Mouse (Mus musculus) right cerebral cortex, adult 2 months (tissue): ENCODE results near the gene Moap1.

ENCODE experiments used
- DNase-seq, 2 experiments: peaks; one replicate each; pipeline ENCODE4 v3.0.0; 2021 to 2022; ENCODE audit warnings: low spot score in 2 of 2

Moap1 gene

DNA sequence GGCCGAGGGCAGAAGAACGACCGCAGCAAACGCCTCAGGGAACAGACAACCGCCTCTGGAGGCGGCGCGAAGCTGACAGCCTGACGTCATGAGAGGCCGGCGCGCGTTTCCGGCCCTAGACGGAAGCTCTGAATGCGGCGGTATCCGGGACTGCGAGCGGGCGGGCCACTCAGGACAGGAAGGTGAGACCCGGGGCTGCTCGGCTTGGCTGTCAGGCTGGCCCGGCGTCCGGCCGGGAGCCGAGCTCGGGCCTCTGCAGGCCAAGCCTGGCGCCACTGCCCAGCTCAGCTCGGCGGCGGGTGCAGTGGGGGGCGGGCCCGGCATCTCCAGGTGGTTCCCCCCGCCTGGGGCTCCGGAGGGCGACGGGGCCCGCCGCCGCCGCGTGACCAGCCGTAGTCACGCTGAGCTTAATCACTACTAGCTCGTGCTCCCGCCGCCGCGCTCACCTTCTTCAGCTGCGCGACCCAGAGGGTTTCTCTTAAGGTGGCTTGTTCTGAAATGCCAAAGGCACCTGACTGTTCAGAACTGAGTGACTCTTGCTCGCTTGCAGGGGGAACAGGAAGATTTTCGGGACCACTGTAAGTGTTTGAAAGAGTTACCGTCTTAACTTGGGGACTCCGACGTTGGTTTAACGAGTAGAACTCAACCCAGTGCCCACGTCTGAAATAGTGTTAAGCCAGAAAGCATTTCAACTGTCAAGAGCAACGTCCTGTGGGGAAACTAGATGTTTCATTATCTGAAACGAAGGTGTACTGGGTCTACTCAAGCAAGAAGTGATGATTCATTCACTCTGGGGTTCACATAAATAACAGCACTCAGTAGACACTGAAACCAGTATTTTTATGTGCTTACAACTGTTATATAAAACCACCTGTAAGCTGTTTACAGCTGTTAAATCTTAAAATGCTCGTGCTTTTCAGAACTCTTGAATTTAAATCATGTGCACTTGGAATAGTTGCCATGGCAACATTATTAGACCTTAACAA is at the start of gene Moap1, which contains the start of gene Tmem251:
Gene Moap1, minus strand, starts transcription at position 73 of the 986 bp plus-strand sequence.
Gene Tmem251, plus strand, starts transcription at position 174 of the 986 bp plus-strand sequence.
- peak; percentile 90 to 91 for DNase-seq

DNA sequence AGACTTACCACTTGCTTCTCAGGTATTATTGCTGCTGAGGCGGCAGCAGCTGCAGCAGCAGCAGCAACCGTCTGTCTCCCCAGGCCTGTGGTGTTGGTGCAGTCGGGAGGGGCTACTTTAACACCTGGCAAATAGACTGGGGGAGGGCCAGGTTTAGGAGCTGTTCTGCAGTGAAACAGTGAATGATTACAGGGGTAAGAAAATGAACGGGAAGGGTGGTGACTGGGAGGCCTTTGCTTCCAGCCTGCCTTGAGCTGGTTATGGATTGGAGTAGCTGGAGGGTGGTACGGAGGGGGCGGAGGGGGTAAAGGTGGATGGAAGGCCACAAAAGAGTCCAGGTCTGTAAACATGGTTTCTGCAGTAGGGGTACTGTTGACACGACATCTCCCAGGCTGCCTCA is 44.5 kb upstream of the Moap1 start:
- no peak for DNase-seq

DNA sequence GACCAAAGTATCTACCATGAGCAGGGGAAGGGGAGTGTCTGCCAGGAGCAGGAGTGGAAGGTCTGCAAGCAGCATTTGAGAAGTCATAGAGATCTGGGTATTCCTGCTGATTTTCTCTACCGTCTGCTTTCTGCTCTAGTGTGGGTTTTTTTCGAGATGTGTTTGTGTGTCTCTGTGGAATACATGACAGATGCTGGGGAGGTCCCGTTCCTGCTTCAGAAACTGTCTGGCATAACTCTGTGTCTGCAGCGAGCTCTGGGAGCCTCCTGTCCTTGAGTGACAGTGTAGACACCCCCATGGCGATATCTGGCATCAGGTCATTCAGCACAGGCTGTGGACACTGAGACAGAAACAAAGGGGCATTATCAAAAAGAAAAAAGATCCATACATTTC is 42.1 kb upstream of the Moap1 start:
- no peak for DNase-seq

DNA sequence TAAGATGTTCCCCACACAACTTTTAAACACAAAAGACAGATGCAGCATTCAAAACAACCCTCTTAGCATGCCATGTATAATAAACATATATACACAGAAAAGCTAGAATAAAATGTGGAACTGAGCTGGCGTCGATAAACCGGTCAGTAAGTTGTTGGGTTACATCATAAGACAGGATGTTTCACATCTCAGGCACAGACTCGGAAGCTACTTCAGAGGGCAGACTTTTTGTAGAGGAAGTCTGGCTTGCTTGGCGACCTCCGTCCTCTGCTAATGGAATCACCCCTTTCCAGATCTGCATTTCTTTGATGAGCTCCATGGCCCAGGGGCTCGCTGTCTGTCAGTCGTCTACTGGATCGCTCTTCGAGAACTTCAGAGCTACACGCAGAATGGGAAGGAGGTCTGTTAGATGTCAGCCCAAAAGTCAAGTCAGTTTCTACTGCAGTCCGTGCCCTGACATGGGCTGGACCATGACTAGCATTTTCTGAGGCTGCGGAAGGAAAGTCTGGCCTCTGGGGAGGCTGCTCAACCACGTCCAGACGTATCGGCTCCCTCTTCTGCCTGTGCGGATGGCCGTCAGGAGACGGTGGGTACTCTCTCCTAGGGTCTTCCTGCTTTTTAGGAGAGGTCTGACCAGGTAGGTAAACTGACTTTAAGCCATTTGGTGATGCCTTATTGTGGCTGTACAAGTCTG is 41.6 kb upstream of the Moap1 start:
- no peak for DNase-seq

DNA sequence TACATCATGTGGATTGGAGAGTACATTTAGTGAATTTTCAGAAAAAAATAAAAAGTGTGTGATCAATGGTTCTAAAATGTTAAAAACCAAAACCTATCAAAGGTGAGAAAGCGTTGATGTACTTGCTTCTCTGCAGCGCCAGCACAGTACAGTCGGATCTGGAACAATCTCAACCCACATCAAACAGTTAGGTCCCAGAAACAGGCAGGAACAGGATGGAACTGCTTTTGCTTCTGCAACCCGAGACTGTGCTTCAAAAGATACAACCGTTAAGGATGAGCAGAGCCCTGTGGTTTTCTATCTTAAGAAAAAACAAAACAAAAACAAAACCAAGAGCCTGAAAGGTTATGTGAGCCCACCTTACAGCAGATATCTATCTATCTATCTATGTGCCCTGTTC is 39.4 kb upstream of the Moap1 start:
- DNase-seq: no peak

DNA sequence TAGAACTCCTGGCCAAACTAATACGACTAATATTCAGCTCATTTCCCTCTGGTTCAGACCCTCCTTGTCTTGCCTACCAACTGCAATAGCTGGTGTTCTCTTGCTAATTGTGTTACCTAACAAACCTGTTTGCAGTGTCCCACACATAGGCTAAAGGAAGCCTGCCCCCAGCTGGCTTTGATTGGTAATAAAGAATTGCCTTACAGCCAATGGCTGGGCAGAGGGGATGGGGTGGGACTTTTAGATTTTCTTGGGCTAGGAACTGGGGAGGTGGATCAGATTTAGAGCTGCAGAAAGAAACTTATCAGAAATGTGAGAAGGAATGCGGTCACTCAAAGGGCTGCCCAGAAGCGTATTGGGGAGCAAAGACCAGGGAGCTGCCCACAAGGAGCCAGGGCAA is 36.0 kb upstream of the Moap1 start:
- no peak for DNase-seq

DNA sequence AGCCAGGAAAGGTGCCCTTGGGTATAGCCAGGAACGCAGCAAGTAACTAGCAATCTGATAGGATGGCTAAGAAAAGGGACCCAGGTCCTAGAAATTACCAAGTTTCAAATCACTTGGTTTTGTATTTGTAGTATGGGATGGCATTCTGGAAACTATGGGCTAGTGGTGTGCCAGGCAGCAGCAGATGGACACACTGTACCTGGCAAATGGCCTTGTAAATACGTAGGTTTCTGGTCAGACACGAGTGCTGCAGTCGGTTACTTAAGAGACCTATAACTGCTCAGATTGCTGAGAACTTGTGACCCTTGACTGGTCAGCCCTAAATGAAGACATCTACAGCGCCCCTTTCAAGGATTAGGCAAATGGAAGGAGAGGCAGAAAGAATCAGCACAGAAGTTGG is 34.7 kb upstream of the Moap1 start:
- no peak for DNase-seq

DNA sequence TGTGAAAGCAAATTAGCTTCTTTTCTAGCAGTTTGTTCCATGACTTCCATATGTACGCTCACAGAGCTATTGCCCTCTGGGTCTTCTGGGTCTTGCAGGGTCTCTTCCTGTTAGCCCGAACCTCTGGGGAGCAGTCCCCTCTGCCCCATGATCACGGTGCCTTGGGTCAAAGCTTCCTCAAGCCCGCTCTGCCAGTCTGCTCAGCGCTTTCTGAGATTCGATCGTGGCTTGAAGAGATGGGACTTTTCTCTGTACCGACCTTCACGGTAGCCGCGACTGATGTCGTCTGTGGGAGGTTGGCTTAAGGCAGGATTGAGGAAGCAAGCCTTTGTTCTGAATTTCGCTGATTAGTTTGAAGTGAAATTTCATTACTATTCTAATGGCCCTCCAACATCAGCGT is 32.6 kb upstream of the Moap1 start:
- DNase-seq: no peak

DNA sequence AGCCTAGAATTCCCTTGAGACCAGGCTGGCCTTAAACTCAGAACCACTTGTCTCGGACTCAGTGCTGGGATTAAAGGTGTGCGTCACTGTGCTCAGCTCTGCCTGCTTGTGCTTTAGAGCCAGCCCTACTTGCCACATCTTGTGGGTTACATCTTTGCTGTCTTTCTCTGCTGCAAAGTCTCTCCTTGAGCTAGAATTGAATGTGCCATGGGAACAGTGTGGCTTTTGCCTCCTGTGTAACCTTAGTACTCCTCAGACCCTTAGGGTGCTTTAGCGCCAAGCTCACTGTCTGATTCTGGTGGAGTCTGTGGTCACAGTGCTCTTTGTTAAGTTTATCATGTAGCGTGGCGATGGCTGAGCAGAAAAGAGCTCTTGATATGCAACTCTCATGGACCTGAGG is 29.2 kb upstream of the Moap1 start:
- DNase-seq: no peak

DNA sequence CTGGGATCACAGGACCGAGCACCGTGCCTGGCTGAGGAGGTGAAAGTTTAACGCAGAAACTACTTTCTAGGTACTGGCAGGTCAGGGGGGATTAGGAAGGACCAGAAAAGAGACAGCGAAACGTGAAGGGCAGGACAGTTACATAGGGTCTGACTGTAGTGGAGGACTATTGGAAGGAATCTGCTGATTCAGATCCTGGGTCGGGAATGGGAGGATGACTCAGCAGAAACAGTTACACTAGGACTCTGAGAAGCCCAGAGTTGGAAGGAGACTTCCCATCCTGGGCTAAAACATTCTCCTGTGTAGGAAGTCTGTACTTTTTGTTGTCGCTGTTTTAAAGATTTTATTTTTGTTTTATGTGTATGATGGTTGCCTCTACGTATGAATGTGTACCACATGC is 28.1 kb upstream of the Moap1 start:
- DNase-seq: no peak

DNA sequence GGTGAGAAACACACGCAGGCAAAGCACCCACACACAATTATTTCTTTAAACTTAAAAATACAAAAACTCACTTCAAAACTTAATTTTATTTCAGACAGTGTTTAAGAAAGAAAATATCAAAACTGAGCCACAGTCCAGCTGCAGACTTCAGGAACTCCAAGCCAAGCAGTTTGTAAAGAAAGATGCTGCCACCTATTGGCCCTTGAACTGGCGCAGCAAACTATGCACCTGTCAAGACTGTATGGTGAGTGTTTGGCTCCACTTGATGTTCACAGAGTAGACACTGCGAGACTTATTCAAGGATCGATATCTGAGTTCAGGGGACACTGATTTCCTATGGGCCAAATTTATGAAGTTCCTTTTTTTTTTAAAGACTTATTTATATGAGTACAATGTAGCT is 25.5 kb upstream of the Moap1 start:
- DNase-seq: no peak

DNA sequence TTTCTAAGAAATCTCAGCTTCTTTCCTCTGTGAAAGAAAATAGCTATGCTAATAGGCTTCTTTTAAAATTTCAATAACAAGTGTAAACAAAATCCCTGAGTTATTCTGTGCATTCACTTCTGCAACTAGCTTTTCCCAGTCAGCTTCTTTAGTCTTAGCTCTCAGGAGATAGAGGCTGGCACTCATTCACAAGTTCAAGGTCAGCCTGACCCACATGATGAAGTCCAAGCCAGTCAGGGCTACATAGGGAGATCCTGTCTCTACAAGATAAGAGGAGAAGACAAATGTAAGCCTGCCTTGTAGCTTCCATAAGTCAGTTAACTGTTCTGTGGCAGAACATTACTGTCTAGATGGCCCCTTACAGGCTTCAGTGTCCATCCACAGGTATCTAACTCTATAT is 20.2 kb upstream of the Moap1 start:
- DNase-seq: no peak

DNA sequence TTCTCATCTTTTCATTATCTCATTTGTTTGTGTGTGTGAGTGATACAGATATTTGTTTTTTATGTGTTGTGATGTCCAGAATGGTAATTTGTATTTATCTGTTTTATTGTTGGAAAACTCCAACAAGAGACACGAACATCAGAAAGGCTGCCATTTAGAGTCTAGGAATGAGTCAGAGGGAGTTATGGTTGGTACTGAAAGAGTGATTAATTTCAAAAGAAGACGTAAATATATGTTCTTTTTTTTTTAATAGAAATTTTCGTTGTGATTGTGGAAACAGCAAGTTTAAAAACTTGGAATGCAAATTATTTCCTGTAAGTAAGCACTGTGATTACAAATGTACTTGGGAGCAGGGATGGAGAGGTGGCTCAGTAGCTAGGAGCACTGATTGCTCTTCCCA is 18.2 kb upstream of the Moap1 start:
- DNase-seq: no peak

DNA sequence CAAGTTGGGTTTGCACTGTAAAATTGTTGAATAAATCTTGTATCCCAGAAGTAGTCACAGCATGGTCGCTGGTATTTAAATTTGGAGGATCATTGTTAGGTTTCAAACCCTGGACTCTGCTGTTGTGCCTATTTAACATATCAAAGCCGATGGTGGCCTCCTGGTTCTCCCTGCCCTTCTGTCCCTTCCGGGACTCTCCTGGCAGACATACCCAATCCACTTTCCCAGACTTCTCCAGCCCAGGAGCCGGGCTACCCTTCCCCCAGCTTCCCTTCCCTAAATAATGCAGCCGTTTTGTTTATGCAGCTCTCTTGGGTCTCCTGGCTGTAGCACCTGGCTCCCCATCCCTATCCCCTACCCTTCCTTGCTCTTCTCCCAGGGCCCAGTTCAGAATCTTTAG is 15.5 kb upstream of the Moap1 start:
- DNase-seq: no peak

DNA sequence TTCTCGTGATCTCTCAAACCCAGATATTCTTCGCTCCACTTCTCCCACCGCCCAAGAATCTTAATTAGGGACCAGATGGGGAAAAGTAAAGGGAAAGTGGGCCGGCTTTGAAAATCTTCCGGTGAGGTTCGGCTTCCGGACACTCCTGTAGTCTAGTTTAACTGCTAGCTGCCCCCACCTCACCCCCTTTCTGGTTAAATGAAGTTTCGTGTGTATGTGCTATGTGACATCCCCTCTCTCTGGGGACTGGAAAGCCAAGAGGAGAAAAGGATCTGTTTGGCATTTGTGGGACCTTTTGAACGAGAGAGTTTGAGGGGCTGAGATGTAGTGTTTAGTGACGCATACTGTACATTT is 14.9 kb upstream of the Moap1 start, which contains the start of gene Gm20604:
Gene Gm20604, minus strand, starts transcription at position 270 of the 354 bp plus-strand sequence.
- no peak for DNase-seq

DNA sequence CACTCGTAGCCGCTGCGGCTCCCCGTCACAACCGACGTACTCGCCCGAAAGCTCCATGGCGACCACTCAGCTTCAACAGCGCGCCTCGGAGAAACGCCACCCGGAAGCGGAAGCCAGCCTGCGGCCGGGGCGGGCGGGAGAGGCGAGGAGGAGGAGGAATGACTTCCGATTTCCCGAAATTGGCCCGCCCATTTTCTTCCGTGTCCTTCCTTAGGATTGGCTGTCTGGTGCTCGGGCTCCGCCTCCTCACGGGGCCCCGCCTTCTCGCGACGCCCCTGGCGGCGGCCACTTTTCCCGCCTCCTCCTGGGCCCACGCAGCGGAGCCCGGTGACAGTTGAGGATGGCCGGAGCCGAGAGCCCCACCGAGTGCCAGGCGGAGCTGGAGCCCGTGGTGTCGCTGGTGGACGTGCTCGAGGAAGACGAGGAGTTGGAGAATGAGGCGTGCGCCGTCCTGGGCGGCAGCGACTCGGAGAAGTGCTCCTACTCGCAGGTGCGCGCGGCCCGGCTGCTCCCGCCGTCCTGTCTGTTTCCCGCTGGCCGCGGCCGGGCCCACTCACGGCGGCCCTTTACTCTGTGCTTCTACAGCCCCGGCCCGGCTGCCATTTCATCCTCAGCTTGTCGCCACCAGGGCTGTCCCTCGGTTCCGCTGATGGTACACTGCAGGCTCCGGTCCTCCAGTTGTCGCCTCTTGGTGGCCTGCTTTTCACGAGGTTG is 14.4 kb upstream of the Moap1 start, which contains the start of the genes Gm28051, Gon7 and Ubr7:
Gene Gm28051, minus strand, starts transcription at position 77 of the 714 bp plus-strand sequence.
Gene Gon7, minus strand, starts transcription at position 115 of the 714 bp plus-strand sequence.
Gene Ubr7, plus strand, starts transcription at position 279 of the 714 bp plus-strand sequence.
- peak; percentile 97 for DNase-seq

DNA sequence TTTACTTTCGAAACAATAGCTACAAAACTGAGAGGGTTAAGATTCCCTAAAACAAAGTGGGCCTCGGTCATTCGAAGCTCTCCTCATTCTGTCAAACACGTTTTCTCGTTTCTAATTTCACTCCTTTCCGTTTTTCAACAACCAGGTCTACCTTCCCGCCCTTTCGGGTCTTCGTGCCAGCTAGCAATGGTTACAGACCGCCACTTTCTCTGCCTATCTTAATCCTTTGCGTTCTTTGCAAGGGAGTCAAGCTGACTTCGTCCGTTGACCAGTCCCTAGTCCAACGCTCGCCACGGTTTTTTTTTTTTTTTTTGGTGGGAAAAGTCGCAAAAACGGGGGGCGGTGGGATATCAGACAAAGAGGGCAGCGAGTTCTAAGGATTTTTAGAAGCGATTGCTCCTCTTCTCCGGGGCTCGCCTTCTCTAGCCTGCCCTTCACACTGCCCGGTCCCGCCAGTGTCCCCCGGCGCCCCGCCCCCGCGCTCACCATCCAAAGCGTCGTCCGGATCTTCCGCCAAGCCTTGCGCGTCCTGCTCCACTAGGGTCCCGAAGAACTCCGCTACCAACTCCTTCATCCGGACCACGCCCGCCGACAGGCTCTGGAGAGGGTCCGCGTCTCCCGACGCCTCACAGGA is 13.7 kb upstream of the Moap1 start:
- DNase-seq: no peak

DNA sequence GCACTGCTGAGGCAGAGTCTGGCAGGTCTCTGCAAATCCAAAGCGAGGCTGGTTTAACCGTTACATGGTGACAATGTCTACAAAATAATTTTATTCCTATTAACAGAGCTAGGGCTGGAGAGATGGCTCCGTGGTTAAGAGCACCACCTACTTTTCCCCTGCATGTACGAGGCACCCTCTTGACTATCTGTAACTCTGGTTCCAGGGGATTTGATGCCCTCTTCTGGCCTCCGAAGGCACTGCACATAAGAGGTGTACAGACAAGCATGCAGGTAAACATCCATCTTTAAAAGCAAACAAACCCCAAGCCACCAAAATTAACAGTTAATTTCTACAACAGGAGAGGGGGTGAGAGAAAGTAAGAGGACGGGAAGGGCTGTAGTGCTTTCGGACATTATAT is 12.8 kb upstream of the Moap1 start:
- no peak for DNase-seq

DNA sequence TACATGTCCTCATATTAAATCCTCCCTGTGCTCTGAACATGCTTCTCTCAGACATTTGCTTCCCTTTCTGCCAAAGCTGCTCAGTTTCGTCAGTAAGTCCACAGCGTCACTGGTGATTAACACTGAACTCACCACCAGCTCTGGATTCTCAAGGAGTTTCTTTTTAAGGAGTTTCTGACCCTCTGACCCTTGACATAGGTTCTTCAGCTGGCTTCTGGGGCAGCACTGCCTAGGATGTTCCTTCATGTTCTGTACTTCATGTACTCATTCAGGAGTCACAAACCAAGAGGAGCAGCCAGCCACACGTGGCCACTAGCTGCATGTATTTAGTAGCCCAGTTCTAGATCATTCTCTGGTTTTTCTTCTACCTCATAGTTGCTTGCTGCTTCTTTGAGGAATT is 4.8 kb upstream of the Moap1 start:
- no peak for DNase-seq

DNA sequence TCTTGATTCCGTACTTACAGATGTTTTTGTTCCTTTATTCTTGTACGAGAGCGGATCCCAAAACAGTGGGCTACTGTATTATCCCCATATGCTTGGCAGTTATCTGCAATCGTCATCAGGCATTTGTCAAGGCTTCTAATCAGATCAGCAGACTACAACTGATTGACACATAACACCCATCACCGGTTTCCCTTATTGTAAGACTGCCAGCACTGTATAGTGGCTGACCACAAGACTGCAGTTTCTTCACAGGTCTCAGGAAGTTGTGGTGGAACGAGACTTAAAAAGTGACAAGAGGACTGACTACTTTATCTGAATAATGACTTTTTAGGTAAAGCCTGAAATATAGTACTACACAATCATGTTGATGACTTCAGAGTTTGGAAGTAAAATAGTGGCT is 1.4 kb upstream of the Moap1 start:
- DNase-seq: no peak

DNA sequence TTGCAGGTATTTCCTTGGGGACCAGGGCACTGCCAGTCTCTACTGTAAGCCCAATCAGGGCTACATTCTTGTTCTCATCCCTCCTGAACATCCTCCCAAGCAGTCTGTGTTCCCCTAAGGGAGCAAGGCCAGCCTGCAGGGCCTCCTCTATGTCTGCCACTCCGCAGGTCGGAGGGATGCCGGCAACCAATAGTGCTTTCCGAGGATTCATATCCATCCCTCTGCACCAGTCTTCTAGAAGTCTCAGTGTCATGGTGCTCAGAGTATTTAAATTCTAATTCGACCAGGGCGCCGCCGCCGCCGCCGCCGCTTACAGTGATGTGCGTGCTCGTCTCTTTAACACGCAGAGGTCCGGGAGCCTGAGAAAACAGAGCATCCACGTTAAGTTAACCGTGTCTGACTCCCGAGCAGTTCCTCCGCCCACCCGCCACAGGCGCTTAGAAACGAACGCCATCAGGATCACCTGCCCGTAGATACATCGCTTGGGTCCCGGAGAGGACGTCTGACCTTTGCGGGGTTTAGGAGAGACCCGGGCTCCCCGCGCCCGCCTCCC is 349 bp downstream of the Moap1 start:
- DNase-seq: no peak
